Mouse (Mus musculus) heart, adult 2 months (tissue): ENCODE data around the gene Isx. TPM values are rescaled to one million over a fixed set of nuclear protein-coding genes. Genes with fewer than 3 reads are reported as not detected.

ENCODE experiments used
- DNase-seq, 2 experiments: peaks; one replicate each; pipeline ENCODE4 v3.0.0; 2021
- H3K27ac ChIP-seq: fragments of 200-600 bp; 2 replicates; pipeline ENCODE4 v1.8.1; 2022
- H3K27me3 ChIP-seq: fragments of 200-500 bp; 2 replicates; pipeline ENCODE4 v1.6.1; 2012; ENCODE audit warnings: mild to moderate bottlenecking, low read length, inconsistent platforms, mixed read lengths; ENCODE audit not compliant: control insufficient read depth, insufficient read depth
- H3K36me3 ChIP-seq: fragments of 200-500 bp; 2 replicates; pipeline ENCODE4 v1.6.1; 2012; ENCODE audit warnings: low read length, inconsistent platforms; ENCODE audit not compliant: control insufficient read depth, insufficient read depth
- H3K4me1 ChIP-seq: fragments of 200-500 bp; 2 replicates; pipeline ENCODE4 v1.6.1; 2011; ENCODE audit warnings: low read length; ENCODE audit not compliant: control insufficient read depth, insufficient read depth
- H3K4me3 ChIP-seq: fragments of 200-600 bp; 2 replicates; pipeline ENCODE4 v1.8.1; 2022
- H3K79me2 ChIP-seq: fragments of 200-500 bp; replicated peaks from 2 replicates; pipeline ENCODE4 v1.6.1; 2012; ENCODE audit warnings: mild to moderate bottlenecking, inconsistent platforms, low read length, moderate library complexity, mixed read lengths; ENCODE audit not compliant: control insufficient read depth, insufficient read depth
- H3K9ac ChIP-seq: fragments of 200-500 bp; 2 replicates; pipeline ENCODE4 v1.6.1; 2012; ENCODE audit warnings: low read depth, mild to moderate bottlenecking, control low read depth, inconsistent platforms, low read length, mixed read lengths
- CTCF ChIP-seq: fragments of 200-600 bp; IDR thresholded peaks from 2 replicates; pipeline ENCODE4 v1.8.1; 2022; ENCODE audit warnings: antibody characterized with exemption, mild to moderate bottlenecking, moderate library complexity
- EP300 ChIP-seq: fragments of 200-500 bp; IDR thresholded peaks from 2 replicates; pipeline ENCODE4 v1.6.1; 2011; ENCODE audit warnings: low read depth, low read length, control low read depth; ENCODE audit not compliant: insufficient read depth
- POLR2A ChIP-seq: fragments of 200-500 bp; IDR thresholded peaks from 2 replicates; pipeline ENCODE4 v1.6.1; 2011; ENCODE audit warnings: mild to moderate bottlenecking, low read depth, low read length, control low read depth; ENCODE audit not compliant: insufficient read depth
- WGBS: fragments of 180-500 bp; shearing (Covaris S2); methylation state at CpG from one replicate; pipeline ENCODE4 v1.1.7; 2018; 5-methylcytosine and 5-hydroxymethylcytosine counted together
- intact Hi-C: fragments of 180-260 bp; cut with DNase I; formaldehyde crosslinking; loops from one replicate; pipeline ENCODE4 v1.15.1; 2025
- polyA plus RNA-seq: library from polyadenylated mRNA; depleted of rRNA; stranded (reverse); fragments of >200 nt; gene quantifications from 2 replicates; pipeline ENCODE4 v1.2.3, GENCODE M21; 2012; rRNA removed
- total RNA-seq, 2 experiments: library from RNA; stranded (reverse); gene quantifications; 2 replicates each; pipeline ENCODE4 v1.2.3; 2021

Isx gene
- total and polyA plus RNA-seq, 3 experiments: 0.18 TPM; not detected in 1

- Histone ChIP-seq H3K79me2 (no peaks in the 10 kb centered on the region), H3K27ac (no peak overlapping the region), H3K4me1 (no peaks in the 10 kb centered on the region), H3K9ac (no peak overlapping the region), H3K36me3 (no peaks in the 10 kb centered on the region), H3K27me3 (no peaks in the 10 kb centered on the region), H3K4me3 (no peak overlapping the region)
- TF ChIP-seq EP300: no peak
- peak; percentile 75 for TF ChIP-seq CTCF
- peak in 1 of 2 experiments; percentile 8 for DNase-seq
- WGBS: 21% methylated on average over 3 of the region's 3 CpGs
- intact Hi-C loops: loop anchor here (10.0 kb wide), 1 partner anchor 656 kb away; no protein-coding TSS in a partner anchor
These were observed 57.8 kb downstream of the Isx start for GRCm38 (mm10) chr8:74930731-74931130.

GRCm38 (mm10) chr8:74935308-74935707 lies 62.3 kb downstream of the Isx start:
- Histone ChIP-seq H3K27me3 (no peaks in the 10 kb centered on the region), H3K9ac (no peak overlapping the region), H3K4me3 (no peak overlapping the region), H3K27ac (no peak overlapping the region), H3K79me2 (no peaks in the 10 kb centered on the region), H3K4me1 (no peaks in the 10 kb centered on the region), H3K36me3 (no peaks in the 10 kb centered on the region)
- peak; percentile 72 for TF ChIP-seq CTCF
- TF ChIP-seq EP300: no peak
- no peak for DNase-seq
- WGBS: 19% methylated on average over 6 of the region's 6 CpGs
- intact Hi-C loops: loop anchor here (10.0 kb wide), 1 partner anchor 661 kb away; no protein-coding TSS in a partner anchor

GRCm38 (mm10) chr8:74936656-74937055 lies 63.7 kb downstream of the Isx start:
- no peak overlapping the region for H3K9ac ChIP-seq
- TF ChIP-seq CTCF (no peak), EP300 (no peak), POLR2A (no peak)
- H3K79me2 ChIP-seq: no peaks in the 10 kb centered on the region
- no peaks in the 10 kb centered on the region for H3K27me3 ChIP-seq
- no peaks in the 10 kb centered on the region for H3K36me3 ChIP-seq
- no peak overlapping the region for H3K4me3 ChIP-seq
- no peak overlapping the region for H3K27ac ChIP-seq
- intact Hi-C loops: loop anchor here (10.0 kb wide), 1 partner anchor 662 kb away; no protein-coding TSS in a partner anchor
- no peaks in the 10 kb centered on the region for H3K4me1 ChIP-seq
- 93% methylated on average over 2 of the region's 2 CpGs for WGBS
- no peak for DNase-seq

- Histone ChIP-seq H3K36me3 (no peaks in the 10 kb centered on the region), H3K4me3 (no peak overlapping the region), H3K27me3 (no peaks in the 10 kb centered on the region), H3K27ac (no peak overlapping the region), H3K9ac (no peak overlapping the region), H3K79me2 (no peaks in the 10 kb centered on the region), H3K4me1 (no peaks in the 10 kb centered on the region)
- 90% methylated on average over 3 of the region's 3 CpGs for WGBS
- DNase-seq: no peak
- intact Hi-C loops: no loop called here
- TF ChIP-seq CTCF (no peak), POLR2A (no peak), EP300 (no peak)
These were observed 69.1 kb downstream of the Isx start for GRCm38 (mm10) chr8:74942056-74942455.

Other genes starting within 250 kb of the Isx start
- gene Hmgxb4, start 120.2 kb downstream of the Isx start, total RNA-seq: 10 to 100 TPM; 11.1 to 13.3 TPM
- 10.6 and 15.3 TPM in 2 replicates for gene Hmgxb4, start 120.2 kb downstream of the Isx start, polyA plus RNA-seq
- gene Tom1, start 160.5 kb downstream of the Isx start, total RNA-seq: 10 to 100 TPM; 67.6 to 74.3 TPM
- 146 and 164 TPM in 2 replicates for gene Tom1, start 160.5 kb downstream of the Isx start, polyA plus RNA-seq
- 1 to 10 TPM; 7.7 to 9.0 TPM for gene Hmox1, start 220.4 kb downstream of the Isx start, total RNA-seq
- gene Hmox1, start 220.4 kb downstream of the Isx start, polyA plus RNA-seq: 10.1 and 11.9 TPM in 2 replicates
- gene Mcm5, start 236.4 kb downstream of the Isx start, total RNA-seq: 1 to 10 TPM; 3.4 to 3.7 TPM
- gene Mcm5, start 236.4 kb downstream of the Isx start, polyA plus RNA-seq: 3.4 and 4.1 TPM in 2 replicates